Mouse (Mus musculus) bone marrow, adult 2 months (tissue): ENCODE measurements around the gene Gm10337. TPM values are rescaled to one million over a fixed set of nuclear protein-coding genes. Genes with fewer than 3 reads are reported as not detected.

Experiments used
- H3K27ac ChIP-seq: fragments of 200-500 bp; 2 replicates; pipeline ENCODE4 v1.5.1; 2012; ENCODE audit warnings: low read depth, mild to moderate bottlenecking, control low read depth, inconsistent platforms, low read length; ENCODE audit not compliant: control insufficient read depth, poor library complexity, insufficient read depth
- H3K4me1 ChIP-seq: fragments of 200-500 bp; 2 replicates; pipeline ENCODE4 v1.6.1; 2011; ENCODE audit warnings: low read length; ENCODE audit not compliant: control insufficient read depth, insufficient read depth
- H3K4me3 ChIP-seq: fragments of 200-500 bp; replicated peaks from 2 replicates; pipeline ENCODE3; 2011; ENCODE audit warnings: mild to moderate bottlenecking, low read depth, low read length, control low read depth; ENCODE audit not compliant: control insufficient read depth
- CTCF ChIP-seq: fragments of 200-500 bp; IDR thresholded peaks from 2 replicates; pipeline ENCODE4 v1.5.1; 2011; ENCODE audit warnings: low read length, control low read depth; ENCODE audit not compliant: control insufficient read depth, insufficient read depth
- POLR2A ChIP-seq: fragments of 200-500 bp; IDR thresholded peaks from 2 replicates; pipeline ENCODE4 v1.6.1; 2011; ENCODE audit warnings: low read depth, mild to moderate bottlenecking, control low read depth, low read length, borderline replicate concordance; ENCODE audit not compliant: control insufficient read depth
- WGBS: fragments of 180-500 bp; shearing (Covaris S2); methylation state at CpG from one replicate; pipeline ENCODE4 v1.1.7; 2018; 5-methylcytosine and 5-hydroxymethylcytosine counted together
- polyA plus RNA-seq: library from polyadenylated mRNA; stranded (reverse); fragments of >200 nt; gene quantifications from 2 replicates; pipeline ENCODE4 v1.2.4, GENCODE M21; 2011; ENCODE audit warnings: low replicate concordance; ENCODE audit not compliant: missing spikeins, insufficient read depth, insufficient read length

Gm10337 gene
- polyA plus RNA-seq, 1 experiment: not detected

- WGBS: 77% methylated on average over 9 of the region's 9 CpGs
- TF ChIP-seq CTCF (no peak), POLR2A (no peak)
- Histone ChIP-seq H3K27ac (no peak overlapping the region), H3K4me1 (no peaks in the 10 kb centered on the region), H3K4me3 (no peak overlapping the region)
Observed at GRCm38 (mm10) chr15:102502254-102502840, 1.2 kb upstream of the Gm10337 start.

DNA sequence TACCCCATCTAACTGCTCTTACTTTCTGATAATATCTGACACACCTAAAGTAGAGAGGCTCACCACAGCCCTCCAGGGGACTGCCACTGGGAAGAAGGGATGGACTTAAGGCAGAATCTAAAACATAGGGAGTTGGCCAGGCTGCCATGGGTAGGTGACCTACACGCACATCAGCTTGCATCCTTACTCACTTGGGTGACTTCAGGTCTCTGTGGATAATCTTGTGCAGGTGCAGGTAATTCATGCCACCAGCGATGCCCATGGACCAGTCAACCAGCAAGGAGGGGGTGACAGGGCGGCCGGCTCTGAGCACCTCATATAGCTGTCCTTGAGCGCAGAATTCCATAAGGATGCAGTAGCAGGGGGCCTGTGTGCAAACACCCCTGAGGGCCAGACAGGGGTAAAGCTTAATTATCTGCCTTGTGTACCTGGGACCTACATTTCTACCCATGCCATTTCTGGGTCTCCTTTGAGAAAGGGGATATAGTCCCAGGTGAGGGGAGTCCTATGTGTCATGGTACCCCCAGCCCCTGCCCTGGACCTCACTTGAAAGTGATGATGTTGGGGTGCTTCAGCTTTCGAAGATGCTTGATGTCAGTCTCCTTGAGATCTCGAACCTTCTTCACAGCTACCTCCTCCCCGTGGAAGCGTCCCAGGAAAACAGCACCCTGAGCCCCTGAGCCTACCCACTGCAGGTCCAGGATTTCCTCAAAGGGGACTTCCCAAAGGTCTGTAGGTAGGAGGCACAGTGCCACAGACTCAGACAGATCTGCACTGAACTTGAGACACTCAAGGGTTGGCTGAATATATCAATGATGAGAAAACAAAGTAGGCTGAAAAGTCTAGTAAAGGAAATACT lies 631 bp downstream of the Gm10337 start:
- TF ChIP-seq POLR2A: no peak
- TF ChIP-seq CTCF: no peak
- Histone ChIP-seq H3K27ac (no peak overlapping the region), H3K4me3 (no peak overlapping the region), H3K4me1 (no peaks in the 10 kb centered on the region)
- WGBS: 92% methylated on average over 9 of the region's 9 CpGs

GRCm38 (mm10) chr15:102505073-102505769 lies 1.7 kb downstream of the Gm10337 start:
- Histone ChIP-seq H3K27ac (no peak overlapping the region), H3K4me3 (no peak overlapping the region), H3K4me1 (no peaks in the 10 kb centered on the region; the same call in 1 of the 2 replicates)
- TF ChIP-seq POLR2A: no peak
- TF ChIP-seq CTCF: no peak
- WGBS: 85% methylated on average over 12 of the region's 12 CpGs

GRCm38 (mm10) chr15:102505770-102506463 lies 2.4 kb downstream of the Gm10337 start:
- Histone ChIP-seq H3K4me3 (no peak overlapping the region), H3K4me1 (no peaks in the 10 kb centered on the region; the same call in 1 of the 2 replicates), H3K27ac (no peak overlapping the region)
- no peak for TF ChIP-seq CTCF
- no peak for TF ChIP-seq POLR2A
- 79% methylated on average over 9 of the region's 9 CpGs for WGBS

DNA sequence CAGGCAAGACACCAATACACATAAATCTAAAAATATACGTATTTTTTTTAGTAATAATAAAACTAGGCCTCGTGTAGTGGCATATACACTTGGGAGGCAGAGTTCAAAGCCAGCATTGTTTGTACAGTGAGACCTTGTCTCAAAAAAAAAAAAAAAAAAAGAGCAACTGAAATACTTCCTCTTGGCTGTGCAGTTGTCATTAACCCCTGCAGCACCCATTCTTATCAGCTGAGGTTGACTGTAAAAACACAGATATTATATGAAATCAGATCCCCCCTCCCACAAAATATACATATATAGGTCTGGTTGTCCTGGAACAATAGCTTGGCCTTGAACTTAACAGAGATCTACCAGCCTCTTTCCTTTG lies 2.9 kb downstream of the Gm10337 start:
- WGBS: 9% methylated on average over 2 of the region's 2 CpGs
- H3K27ac ChIP-seq: no peak overlapping the region

DNA sequence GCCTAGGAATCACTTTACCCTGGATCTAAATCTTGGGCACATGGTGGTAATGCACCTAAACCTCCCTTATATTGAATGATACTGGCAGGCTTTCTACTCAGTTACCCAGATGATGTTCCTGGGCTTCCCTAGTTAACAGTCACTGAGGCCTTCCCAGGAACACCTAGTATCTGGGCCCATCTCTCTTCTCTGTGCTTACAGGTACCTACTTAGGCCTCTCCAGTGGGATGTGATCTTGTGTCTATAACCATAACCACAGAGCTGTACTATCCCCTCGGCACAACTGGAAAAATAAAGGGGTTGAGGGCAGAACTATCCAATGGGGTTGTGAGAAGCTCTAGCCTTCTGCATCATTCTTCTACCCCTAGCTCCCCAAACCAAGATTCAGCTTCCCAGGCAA lies 3.3 kb downstream of the Gm10337 start:
- WGBS: 79% methylated on average over 1 of the region's 1 CpGs
- Histone ChIP-seq H3K4me1 (no peaks in the 10 kb centered on the region; the same call in 1 of the 2 replicates), H3K4me3 (no peak overlapping the region), H3K27ac (no peak overlapping the region)
- TF ChIP-seq POLR2A (no peak), CTCF (no peak)

More for the DNA sequence above, 2.9 kb downstream of the Gm10337 start:
- no peaks in the 10 kb centered on the region; the same call in 1 of the 2 replicates for H3K4me1 ChIP-seq
- no peak overlapping the region for H3K4me3 ChIP-seq
- TF ChIP-seq POLR2A: no peak
- TF ChIP-seq CTCF: no peak

DNA sequence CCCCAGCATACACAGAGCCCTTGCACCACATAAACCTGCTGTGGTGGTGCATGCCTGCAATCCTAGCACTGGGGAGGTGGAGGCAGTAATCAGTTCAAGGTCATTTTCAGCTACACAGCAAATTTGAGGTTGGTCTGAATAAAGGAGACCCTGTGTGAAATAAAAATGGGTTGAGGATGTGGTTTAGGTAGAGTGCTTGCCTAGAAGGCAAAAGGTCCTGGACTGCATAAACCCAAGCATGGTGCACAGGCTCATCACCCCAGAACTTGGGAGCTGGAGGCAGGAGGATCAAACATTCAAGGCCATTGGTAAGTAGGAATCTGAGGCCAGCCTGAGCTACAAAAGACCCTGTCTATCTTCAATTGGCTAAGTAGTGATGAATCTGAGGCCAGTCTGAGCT lies 4.0 kb downstream of the Gm10337 start:
- H3K4me3 ChIP-seq: no peak overlapping the region
- TF ChIP-seq POLR2A (no peak), CTCF (no peak)
- H3K27ac ChIP-seq: no peak overlapping the region
- H3K4me1 ChIP-seq: no peaks in the 10 kb centered on the region; the same call in 1 of the 2 replicates
